ENCODE assay signal across 9 mouse cellular contexts in the genomic region with DNA sequence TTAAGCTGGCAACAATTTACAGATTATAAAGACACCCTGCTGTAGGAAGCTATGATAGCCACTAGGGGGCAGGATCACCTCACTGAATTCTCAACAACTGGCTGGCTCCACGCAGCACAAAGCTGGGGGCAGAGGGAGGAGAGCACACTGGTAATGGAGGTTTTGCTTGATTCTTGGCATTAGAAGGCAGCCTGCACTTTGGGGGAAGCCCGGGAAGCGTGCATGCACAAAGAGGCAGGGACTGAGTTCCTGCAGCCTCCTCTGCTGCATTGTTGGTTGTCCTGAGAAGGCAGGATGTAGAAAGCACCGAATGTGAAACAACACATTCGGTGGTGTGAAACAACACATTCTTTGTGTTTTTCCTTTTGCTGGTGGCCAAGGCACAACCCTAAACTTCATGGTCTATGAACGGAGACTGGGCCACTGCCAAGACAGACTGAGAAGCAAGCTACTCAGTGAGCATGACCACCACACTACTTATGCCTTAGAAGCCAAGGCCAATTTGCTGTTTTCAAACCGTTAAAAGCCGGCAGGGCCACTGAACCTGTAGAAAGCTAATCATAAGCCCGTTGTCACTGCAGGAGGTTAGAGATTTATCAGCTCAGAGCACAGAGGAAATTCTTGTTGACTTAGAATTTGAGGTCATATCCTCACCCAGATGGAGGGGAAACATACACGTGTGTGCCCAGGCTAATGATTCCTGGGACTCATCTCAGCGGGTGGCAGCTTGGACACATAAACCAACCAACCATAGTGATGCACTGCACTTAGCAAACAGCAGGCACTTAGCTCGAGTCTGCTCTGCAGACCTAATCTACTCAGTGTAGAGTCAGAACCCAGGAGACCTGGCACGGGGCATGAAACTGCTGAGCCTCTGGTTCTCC.
A peak's percentile ranks its signal among the peaks of the same experiment; 100 is the strongest.
DNase-seq lines count a peak whose midpoint lies in the region; ATAC-seq and TF ChIP-seq lines count a peak whose summit lies in the region.
"Had no signal": no experiment of that assay in that cellular context is flagged by ENCODE, and none has a peak within 500 bp of the region (broad histone marks: within the 10 kb centered on the region; RNA-seq: fewer than 3 reads in every experiment).

No protein-coding gene starts in this region.

- peaks cover 11% of the 10 kb centered on the region for H3K36me3 ChIP-seq in E14TG2a.4 (ENCODE audit: insufficient read depth, low read length)
- H3K36me3 ChIP-seq in forebrain, embryonic 10.5 days (replicated peaks): peaks cover 4% of the 10 kb centered on the region; the same call in 1 of the 2 replicates
- H3K36me3 ChIP-seq in heart, embryonic 14.5 days (ENCODE audit: control insufficient read depth, insufficient read depth, low read length): 0 out of 2 replicates have a peak, but pooled peaks cover 6% of the 10 kb centered on the region
- H3K36me3 ChIP-seq in liver, embryonic 11.5 days (ENCODE audit: control insufficient read depth, insufficient read depth, low read length): no peaks in the 10 kb centered on the region
- no peaks in the 10 kb centered on the region for H3K36me3 ChIP-seq in neural tube, embryonic 11.5 days (ENCODE audit: control insufficient read depth, insufficient read depth, low read length)
- H3K36me3 ChIP-seq: liver, embryonic 15.5 days had no signal

- ATAC-seq in heart, embryonic 14.5 days (ENCODE audit: insufficient number of reproducible peaks, insufficient read depth, low FRiP score, low read depth): peak; percentile 59; the same call in 1 of the 2 replicates
- ATAC-seq in liver, embryonic 11.5 days (replicated peaks; ENCODE audit: low FRiP score): peak; percentile 39; the same call in 1 of the 2 replicates
- ATAC-seq in neural tube, embryonic 11.5 days (ENCODE audit: insufficient read depth, low FRiP score, low TSS enrichment): peak; percentile 83

- peak overlapping the region; percentile 81 for H3K27ac ChIP-seq in forebrain, embryonic 10.5 days
- no peak overlapping the region; a peak in 1 of 4 replicates for H3K27ac ChIP-seq in heart, embryonic 14.5 days (replicated peaks in 1 of 2; ENCODE audit: control insufficient read depth in 1 of 2, insufficient read depth in 1 of 2, low read depth in 2 of 2, low read length in 2 of 2)
- H3K27ac ChIP-seq in liver, embryonic 11.5 days (ENCODE audit: low read depth, low read length): no peak overlapping the region
- no peak overlapping the region for H3K27ac ChIP-seq in neural tube, embryonic 11.5 days (ENCODE audit: low read depth, low read length)
- H3K27ac ChIP-seq: liver, embryonic 15.5 days had no signal

- H3K27me3 ChIP-seq in E14TG2a.4 (ENCODE audit: insufficient read depth, low read length): no peaks in the 10 kb centered on the region
- H3K27me3 ChIP-seq in forebrain, embryonic 10.5 days (ENCODE audit: poor library complexity, severe bottlenecking): no peaks in the 10 kb centered on the region
- H3K27me3 ChIP-seq in heart, embryonic 14.5 days (ENCODE audit: control insufficient read depth, insufficient read depth, low read length): no peaks in the 10 kb centered on the region
- no peaks in the 10 kb centered on the region for H3K27me3 ChIP-seq in liver, embryonic 11.5 days (replicated peaks; ENCODE audit: control insufficient read depth, insufficient read depth, low read length)
- H3K27me3 ChIP-seq in neural tube, embryonic 11.5 days (ENCODE audit: control insufficient read depth, insufficient read depth, low read length): no peaks in the 10 kb centered on the region
- H3K27me3 ChIP-seq: liver, embryonic 15.5 days had no signal

- peak overlapping the region; percentile 37 for H3K4me2 ChIP-seq in heart, embryonic 14.5 days (ENCODE audit: low read length)
- no peak overlapping the region; the same call in 1 of the 2 replicates for H3K4me2 ChIP-seq in liver, embryonic 11.5 days
- H3K4me2 ChIP-seq in neural tube, embryonic 11.5 days (ENCODE audit: low read depth): no peak overlapping the region
- H3K4me2 ChIP-seq: liver, embryonic 15.5 days had no signal

- 43% methylated on average over 13 of the region's 13 CpGs for WGBS in forebrain, embryonic 10.5 days
- WGBS in heart, embryonic 14.5 days: 32% methylated on average over 13 of the region's 13 CpGs
- 47% methylated on average over 13 of the region's 13 CpGs for WGBS in liver, embryonic 11.5 days
- 42% methylated on average over 13 of the region's 13 CpGs for WGBS in neural tube, embryonic 11.5 days

- peak; percentile 31 for DNase-seq in c-Kit-positive CD71-negative TER-119-negative erythroid progenitor cells, embryonic 14.5 days (ENCODE audit: low read depth)
- peak; percentile 74 for DNase-seq in forebrain, embryonic 10.5 days (ENCODE audit: extremely low spot score, low spot score)
- peak; percentile 85 for DNase-seq in kidney, postnatal 10 days
- DNase-seq in liver, embryonic 11.5 days (ENCODE audit: low spot score): peak; percentile 54
- DNase-seq in neural tube, embryonic 11.5 days (ENCODE audit: low spot score): peak; percentile 77
- peak; percentile 74 for DNase-seq in testis, postnatal 10 days (ENCODE audit: low spot score)

- peak overlapping the region; percentile 27; the same call in 1 of the 2 replicates for H3K9ac ChIP-seq in heart, embryonic 14.5 days (ENCODE audit: low read length)
- H3K9ac ChIP-seq in liver, embryonic 11.5 days (ENCODE audit: low read depth, low read length): no peak overlapping the region
- no peak overlapping the region for H3K9ac ChIP-seq in neural tube, embryonic 11.5 days (ENCODE audit: low read length)
- H3K9ac ChIP-seq: liver, embryonic 15.5 days had no signal

- H3K9me3 ChIP-seq in E14TG2a.4 (ENCODE audit: low read length): no peaks in the 10 kb centered on the region
- no peaks in the 10 kb centered on the region for H3K9me3 ChIP-seq in forebrain, embryonic 10.5 days
- H3K9me3 ChIP-seq in heart, embryonic 14.5 days (ENCODE audit: control insufficient read depth, low read length): no peaks in the 10 kb centered on the region
- no peaks in the 10 kb centered on the region for H3K9me3 ChIP-seq in liver, embryonic 11.5 days (ENCODE audit: control insufficient read depth, low read length)
- H3K9me3 ChIP-seq in neural tube, embryonic 11.5 days (ENCODE audit: control insufficient read depth, low read length): no peaks in the 10 kb centered on the region
- H3K9me3 ChIP-seq: liver, embryonic 15.5 days had no signal

- peaks cover 9% of the 10 kb centered on the region for H3K4me1 ChIP-seq in E14TG2a.4 (replicated peaks; ENCODE audit: low read depth, low read length)
- peaks cover 9% of the 10 kb centered on the region for H3K4me1 ChIP-seq in forebrain, embryonic 10.5 days
- peaks cover 0 to 3% of the 10 kb centered on the region in 2 experiments; a peak in 1 of 4 replicates for H3K4me1 ChIP-seq in heart, embryonic 14.5 days (ENCODE audit: control insufficient read depth in 2 of 2, insufficient read depth in 2 of 2, low read length in 2 of 2)
- H3K4me1 ChIP-seq in liver, embryonic 11.5 days (replicated peaks; ENCODE audit: control insufficient read depth, insufficient read depth, low read length): no peaks in the 10 kb centered on the region
- no peaks in the 10 kb centered on the region for H3K4me1 ChIP-seq in neural tube, embryonic 11.5 days (ENCODE audit: control insufficient read depth, insufficient read depth, low read length)
- H3K4me1 ChIP-seq: liver, embryonic 15.5 days had no signal

- no peak overlapping the region for H3K4me3 ChIP-seq in E14TG2a.4 (replicated peaks; ENCODE audit: low read length)
- no peak overlapping the region for H3K4me3 ChIP-seq in forebrain, embryonic 10.5 days
- 0 out of 4 replicates have a peak overlapping the region, but pooled peaks of 1 of the 2 experiments have one; percentile 13 for H3K4me3 ChIP-seq in heart, embryonic 14.5 days (ENCODE audit: control insufficient read depth in 1 of 2, insufficient read depth in 1 of 2, low read depth in 1 of 2, low read length in 2 of 2)
- no peak overlapping the region for H3K4me3 ChIP-seq in liver, embryonic 11.5 days (ENCODE audit: low read depth, low read length)
- no peak overlapping the region for H3K4me3 ChIP-seq in neural tube, embryonic 11.5 days (ENCODE audit: low read depth, low read length)
- H3K4me3 ChIP-seq: liver, embryonic 15.5 days had no signal

- peak; percentile 91 for TF ChIP-seq CTCF in E14TG2a.4 (conservative IDR thresholded peaks at IDR 0.05; ENCODE audit: low read length)

Comparison
In these comparisons a context has a peak if more than half of its experiments do, and no peak if none do; other contexts are left out.
1. DNase-seq: peak in every context shown above with its lines; median percentile 85 in kidney, postnatal 10 days; 77 in neural tube, embryonic 11.5 days; 74 in forebrain, embryonic 10.5 days; 74 in testis, postnatal 10 days; 54 in liver, embryonic 11.5 days; 31 in c-Kit-positive CD71-negative TER-119-negative erythroid progenitor cells, embryonic 14.5 days.